Mouse (Mus musculus): ENCODE measurements at regions not wholly inside any gene's neighbourhood (a gene's known extent, or its start where the extent isn't known, plus 50 kb on each side); places are given as distances from the start of the nearest gene placed in this dataset.

DNA sequence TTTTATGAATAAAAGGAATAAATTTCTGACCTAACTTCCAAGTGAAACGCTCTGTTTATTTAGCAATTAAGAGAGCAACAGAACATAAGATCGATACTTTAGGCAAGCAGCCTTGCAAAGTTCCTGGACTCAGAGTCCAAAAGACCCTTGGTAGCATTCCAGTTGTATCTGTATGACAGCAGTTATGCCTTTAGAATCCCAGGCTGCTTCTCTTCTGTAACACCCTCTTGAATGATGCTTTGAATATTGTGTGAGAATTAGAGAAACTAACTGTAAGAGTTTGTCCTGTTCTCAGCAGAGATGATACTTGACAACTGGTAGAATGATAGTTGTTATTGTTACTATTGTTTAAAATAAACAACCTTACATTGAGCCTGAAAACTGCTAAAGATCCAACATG lies 148.2 kb upstream of the Thbs1 start:
- no peaks in the 10 kb centered on the region for H3K4me1 ChIP-seq (ENCODE audit: insufficient read depth)
- H3K9ac ChIP-seq (replicated peaks): no peak overlapping the region
- TF ChIP-seq EP300 (IDR thresholded peaks at IDR 0.05; ENCODE audit: low read depth): no peak
- no peak for TF ChIP-seq CTCF (IDR thresholded peaks at IDR 0.05; ENCODE audit: low read depth)
- ATAC-seq (no peak), DNase-seq (no peak)
- H3K27ac ChIP-seq (ENCODE audit: low read depth): no peak overlapping the region
- H3K36me3 ChIP-seq (replicated peaks; ENCODE audit: insufficient read depth, low read length): no peaks in the 10 kb centered on the region
- no peak overlapping the region for H3K4me2 ChIP-seq (ENCODE audit: low read depth, low read length)
- no peak overlapping the region for H3K4me3 ChIP-seq (ENCODE audit: low read depth, low read length)
- H3K27me3 ChIP-seq (ENCODE audit: insufficient read depth, low read length): no peaks in the 10 kb centered on the region
- WGBS (ENCODE audit: insufficient replicate concordance): 71% methylated on average over 2 of the region's 2 CpGs
- peaks cover 9% of the 10 kb centered on the region for H3K9me3 ChIP-seq (ENCODE audit: low read length)

DNA sequence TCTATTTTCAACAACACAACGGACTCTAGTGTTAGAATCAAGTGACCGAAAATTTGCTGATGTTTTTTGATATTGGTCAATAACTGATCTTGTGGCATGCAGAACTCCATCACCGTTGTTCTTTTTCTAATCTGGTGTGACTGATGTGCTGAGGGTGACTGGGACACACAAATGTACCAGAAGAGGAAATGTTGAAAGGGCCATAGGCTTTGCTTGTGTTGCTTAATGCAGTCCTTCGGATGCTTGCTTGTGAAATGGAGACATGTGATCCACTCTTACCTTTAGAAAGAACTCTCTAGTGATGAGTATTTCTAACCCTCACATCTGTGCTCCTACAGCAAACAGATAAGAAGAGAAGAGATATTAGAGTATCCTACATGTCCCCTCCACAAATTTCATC lies 145.9 kb upstream of the Thbs1 start:
- no peak overlapping the region for H3K9ac ChIP-seq (replicated peaks)
- H3K36me3 ChIP-seq (replicated peaks; ENCODE audit: insufficient read depth, low read length): no peaks in the 10 kb centered on the region
- peak; percentile 73; the same call in 1 of the 2 replicates for TF ChIP-seq EP300 (IDR thresholded peaks at IDR 0.05; ENCODE audit: low read depth)
- no peak for TF ChIP-seq CTCF (IDR thresholded peaks at IDR 0.05; ENCODE audit: low read depth)
- no peaks in the 10 kb centered on the region for H3K4me1 ChIP-seq (ENCODE audit: insufficient read depth)
- DNase-seq (no peak), ATAC-seq (no peak)
- peaks cover 9% of the 10 kb centered on the region for H3K9me3 ChIP-seq (ENCODE audit: low read length)
- H3K4me3 ChIP-seq (ENCODE audit: low read depth, low read length): no peak overlapping the region
- 70% methylated on average over 4 of the region's 4 CpGs for WGBS (ENCODE audit: insufficient replicate concordance)
- H3K27ac ChIP-seq (ENCODE audit: low read depth): peak overlapping the region; percentile 22; the same call in 1 of the 2 replicates
- H3K27me3 ChIP-seq (ENCODE audit: insufficient read depth, low read length): no peaks in the 10 kb centered on the region
- no peak overlapping the region for H3K4me2 ChIP-seq (ENCODE audit: low read depth, low read length)

DNA sequence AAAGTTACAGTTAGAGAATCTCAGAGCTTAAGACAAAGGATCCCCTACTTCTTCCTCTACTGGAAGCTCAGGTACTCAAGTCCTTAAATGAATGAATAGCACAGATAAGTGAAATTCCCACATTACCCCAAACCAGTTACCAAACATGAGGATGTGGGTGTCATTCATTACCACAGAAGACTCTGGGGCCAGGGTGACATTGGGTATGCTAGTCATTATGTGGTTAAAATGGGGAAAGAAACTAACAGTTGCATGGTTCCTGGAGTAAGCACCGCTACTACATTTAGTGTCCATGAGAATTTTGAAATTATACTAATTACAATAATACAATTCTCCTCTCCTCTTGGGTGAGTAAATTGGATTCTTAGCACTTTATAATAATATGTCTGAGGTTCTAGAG lies 142.9 kb upstream of the Thbs1 start:
- Histone ChIP-seq H3K9ac (replicated peaks) (no peak overlapping the region), H3K4me2 (ENCODE audit: low read depth, low read length) (no peak overlapping the region), H3K36me3 (replicated peaks; ENCODE audit: insufficient read depth, low read length) (no peaks in the 10 kb centered on the region), H3K4me1 (ENCODE audit: insufficient read depth) (no peaks in the 10 kb centered on the region), H3K9me3 (ENCODE audit: low read length) (peaks cover 9% of the 10 kb centered on the region), H3K27me3 (ENCODE audit: insufficient read depth, low read length) (no peaks in the 10 kb centered on the region), H3K27ac (ENCODE audit: low read depth) (no peak overlapping the region), H3K4me3 (ENCODE audit: low read depth, low read length) (no peak overlapping the region)
- TF ChIP-seq CTCF (IDR thresholded peaks at IDR 0.05; ENCODE audit: low read depth): no peak
- TF ChIP-seq EP300 (IDR thresholded peaks at IDR 0.05; ENCODE audit: low read depth): peak; percentile 60
- DNase-seq (no peak), ATAC-seq (no peak)
- 55% methylated on average over 1 of the region's 1 CpGs for WGBS (ENCODE audit: insufficient replicate concordance)

DNA sequence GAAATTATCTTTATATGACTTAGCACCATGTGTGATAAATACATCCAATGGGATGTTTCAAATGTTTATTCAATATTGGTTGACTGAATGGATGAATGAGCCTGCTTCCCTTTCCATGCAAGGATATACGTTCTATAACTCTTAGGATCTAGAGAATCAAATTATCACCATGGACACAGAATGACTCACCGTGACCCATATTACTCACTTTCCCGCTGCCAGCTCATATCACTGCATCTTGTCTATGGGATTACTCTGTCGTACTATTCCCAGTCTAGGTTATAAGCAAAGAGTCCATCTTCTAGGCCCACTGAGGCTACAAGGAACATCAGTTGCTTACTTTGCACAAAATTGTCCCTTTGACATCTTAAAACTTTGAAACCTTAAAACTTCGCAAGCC lies 141.0 kb upstream of the Thbs1 start:
- Histone ChIP-seq H3K4me3 (ENCODE audit: low read depth, low read length) (no peak overlapping the region), H3K27ac (ENCODE audit: low read depth) (no peak overlapping the region), H3K27me3 (ENCODE audit: insufficient read depth, low read length) (no peaks in the 10 kb centered on the region), H3K4me1 (ENCODE audit: insufficient read depth) (no peaks in the 10 kb centered on the region), H3K9ac (replicated peaks) (no peak overlapping the region), H3K36me3 (replicated peaks; ENCODE audit: insufficient read depth, low read length) (no peaks in the 10 kb centered on the region), H3K4me2 (ENCODE audit: low read depth, low read length) (no peak overlapping the region), H3K9me3 (ENCODE audit: low read length) (peaks cover 9% of the 10 kb centered on the region)
- TF ChIP-seq EP300 (IDR thresholded peaks at IDR 0.05; ENCODE audit: low read depth): no peak
- no peak for TF ChIP-seq CTCF (IDR thresholded peaks at IDR 0.05; ENCODE audit: low read depth)
- no peak for ATAC-seq
- 83% methylated on average over 5 of the region's 5 CpGs for WGBS (ENCODE audit: insufficient replicate concordance)
- DNase-seq: no peak

DNA sequence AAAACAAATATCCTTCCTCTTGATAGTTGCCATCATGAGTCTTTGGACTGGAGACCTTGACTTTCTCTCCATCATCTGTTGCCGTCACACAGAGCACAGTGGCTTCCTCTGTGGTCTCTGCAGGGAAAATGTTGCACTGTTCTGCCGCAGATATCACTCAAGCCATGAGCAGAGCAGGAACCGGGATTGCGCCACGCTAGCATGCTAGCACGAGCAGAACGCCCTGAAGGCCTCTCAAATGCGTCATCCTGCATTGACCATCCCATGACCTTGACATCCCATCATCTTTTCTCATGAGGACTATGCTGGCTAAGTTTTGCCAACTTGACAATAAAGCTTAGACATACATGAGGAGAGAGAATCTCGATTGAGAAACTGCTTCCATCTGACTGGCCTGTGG lies 134.6 kb upstream of the Thbs1 start:
- peak; percentile 67 for DNase-seq
- no peaks in the 10 kb centered on the region for H3K4me1 ChIP-seq (ENCODE audit: insufficient read depth)
- no peak overlapping the region for H3K9ac ChIP-seq (replicated peaks)
- 50% methylated on average over 9 of the region's 9 CpGs for WGBS (ENCODE audit: insufficient replicate concordance)
- no peak overlapping the region for H3K27ac ChIP-seq (ENCODE audit: low read depth)
- no peak overlapping the region for H3K4me3 ChIP-seq (ENCODE audit: low read depth, low read length)
- H3K27me3 ChIP-seq (ENCODE audit: insufficient read depth, low read length): no peaks in the 10 kb centered on the region
- no peaks in the 10 kb centered on the region for H3K36me3 ChIP-seq (replicated peaks; ENCODE audit: insufficient read depth, low read length)
- ATAC-seq: peak; percentile 62
- H3K9me3 ChIP-seq (ENCODE audit: low read length): no peaks in the 10 kb centered on the region
- TF ChIP-seq CTCF (IDR thresholded peaks at IDR 0.05; ENCODE audit: low read depth) (no peak), EP300 (IDR thresholded peaks at IDR 0.05; ENCODE audit: low read depth) (peak; percentile 78)
- H3K4me2 ChIP-seq (ENCODE audit: low read depth, low read length): no peak overlapping the region

DNA sequence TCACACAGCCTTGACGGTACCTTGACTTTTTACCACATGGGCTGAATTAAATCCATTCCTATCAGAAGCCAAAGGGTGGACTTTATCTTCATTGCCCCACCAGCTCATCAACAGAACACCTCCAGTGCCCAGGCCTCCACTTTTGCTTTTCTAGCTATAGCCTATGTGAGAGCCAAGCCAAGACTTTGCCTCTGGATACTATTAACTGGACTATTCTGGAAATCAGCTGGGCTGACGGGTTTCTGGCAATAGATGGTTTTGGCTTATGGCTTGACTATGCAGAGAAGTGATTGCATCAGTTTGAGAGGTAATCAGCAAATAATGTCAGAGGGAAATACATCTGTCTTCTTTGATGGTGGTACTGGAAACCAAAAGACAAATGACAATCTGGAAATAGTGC lies 130.8 kb upstream of the Thbs1 start:
- no peaks in the 10 kb centered on the region for H3K9me3 ChIP-seq (ENCODE audit: low read length)
- WGBS (ENCODE audit: insufficient replicate concordance): 73% methylated on average over 2 of the region's 2 CpGs
- no peaks in the 10 kb centered on the region for H3K36me3 ChIP-seq (replicated peaks; ENCODE audit: insufficient read depth, low read length)
- TF ChIP-seq CTCF (IDR thresholded peaks at IDR 0.05; ENCODE audit: low read depth) (no peak), EP300 (IDR thresholded peaks at IDR 0.05; ENCODE audit: low read depth) (no peak)
- ATAC-seq: no peak
- H3K4me3 ChIP-seq (ENCODE audit: low read depth, low read length): no peak overlapping the region
- no peaks in the 10 kb centered on the region for H3K4me1 ChIP-seq (ENCODE audit: insufficient read depth)
- no peak overlapping the region for H3K9ac ChIP-seq (replicated peaks)
- no peaks in the 10 kb centered on the region for H3K27me3 ChIP-seq (ENCODE audit: insufficient read depth, low read length)
- H3K4me2 ChIP-seq (ENCODE audit: low read depth, low read length): no peak overlapping the region
- DNase-seq: no peak
- H3K27ac ChIP-seq (ENCODE audit: low read depth): no peak overlapping the region

DNA sequence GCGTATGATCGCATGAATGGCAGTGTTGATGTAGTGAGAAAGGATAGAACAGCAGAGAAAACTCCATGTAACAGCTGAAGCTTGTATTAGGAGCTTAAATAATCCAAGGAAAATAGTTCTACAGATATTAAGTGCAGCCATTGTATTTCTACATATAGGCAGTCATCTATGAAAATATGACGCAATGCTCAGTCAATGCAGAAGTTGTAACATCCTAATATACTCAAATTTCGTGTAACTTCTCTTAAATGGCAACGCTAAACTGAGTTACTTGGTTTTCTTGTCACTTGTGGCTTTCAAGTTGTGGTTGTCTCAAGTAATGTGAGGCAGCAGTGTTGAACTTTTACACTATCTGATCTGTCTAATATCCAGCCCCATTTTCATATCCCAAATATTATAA lies 127.1 kb upstream of the Thbs1 start:
- Histone ChIP-seq H3K9me3 (ENCODE audit: low read length) (no peaks in the 10 kb centered on the region), H3K36me3 (replicated peaks; ENCODE audit: insufficient read depth, low read length) (no peaks in the 10 kb centered on the region), H3K4me3 (ENCODE audit: low read depth, low read length) (no peak overlapping the region), H3K27ac (ENCODE audit: low read depth) (no peak overlapping the region), H3K27me3 (ENCODE audit: insufficient read depth, low read length) (no peaks in the 10 kb centered on the region), H3K9ac (replicated peaks) (no peak overlapping the region), H3K4me2 (ENCODE audit: low read depth, low read length) (no peak overlapping the region), H3K4me1 (ENCODE audit: insufficient read depth) (no peaks in the 10 kb centered on the region)
- no peak for TF ChIP-seq EP300 (IDR thresholded peaks at IDR 0.05; ENCODE audit: low read depth)
- TF ChIP-seq CTCF (IDR thresholded peaks at IDR 0.05; ENCODE audit: low read depth): no peak
- DNase-seq: no peak
- WGBS (ENCODE audit: insufficient replicate concordance): 67% methylated on average over 5 of the region's 5 CpGs
- no peak for ATAC-seq

Data from liver, postnatal 0 days (tissue).